Mouse (Mus musculus): ENCODE results near the gene Cacna2d3.

DNA sequence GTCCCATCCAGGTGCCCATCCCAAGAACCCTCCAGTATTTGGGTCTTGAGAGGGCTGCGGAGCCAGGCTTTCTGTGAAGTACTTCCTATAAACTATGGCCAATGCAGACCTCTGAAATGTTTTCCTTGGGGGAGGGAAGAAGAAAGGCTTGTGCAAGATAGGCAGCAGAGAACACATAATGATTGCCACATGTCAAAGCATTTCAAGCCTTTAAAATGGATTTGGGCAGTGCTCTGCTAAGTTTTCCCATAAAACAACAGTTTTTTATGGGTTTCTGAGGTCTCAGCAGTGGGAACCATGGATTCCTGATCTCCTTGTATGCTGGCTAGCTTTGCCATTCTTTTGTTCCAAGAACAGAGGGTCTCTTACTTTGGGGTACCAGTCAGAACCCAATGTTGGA, 834.3 kb downstream of the Cacna2d3 start:
- TF ChIP-seq CTCF (IDR thresholded peaks at IDR 0.05; ENCODE audit: low read depth, low read length) (no peak), POLR2AphosphoS5 (IDR thresholded peaks at IDR 0.05; ENCODE audit: insufficient replicate concordance, low read depth, low read length) (no peak), GATA2 (IDR thresholded peaks at IDR 0.05; ENCODE audit: borderline replicate concordance, low read depth, low read length) (no peak), TAL1 (conservative IDR thresholded peaks at IDR 0.05; ENCODE audit: low read depth, low read length) (no peak)

Data from G1E (cell line).